Mouse (Mus musculus) bone marrow, adult 2 months (tissue): ENCODE measurements at regions not wholly inside any gene's neighbourhood (a gene's known extent, or its start where the extent isn't known, plus 50 kb on each side); places are given as distances from the start of the nearest gene placed in this dataset.

Experiments used
- CTCF ChIP-seq: fragments of 200-500 bp; IDR thresholded peaks from 2 replicates; pipeline ENCODE4 v1.5.1; 2011; ENCODE audit warnings: low read length, control low read depth; ENCODE audit not compliant: control insufficient read depth, insufficient read depth
- POLR2A ChIP-seq: fragments of 200-500 bp; IDR thresholded peaks from 2 replicates; pipeline ENCODE4 v1.6.1; 2011; ENCODE audit warnings: low read depth, mild to moderate bottlenecking, control low read depth, low read length, borderline replicate concordance; ENCODE audit not compliant: control insufficient read depth

DNA sequence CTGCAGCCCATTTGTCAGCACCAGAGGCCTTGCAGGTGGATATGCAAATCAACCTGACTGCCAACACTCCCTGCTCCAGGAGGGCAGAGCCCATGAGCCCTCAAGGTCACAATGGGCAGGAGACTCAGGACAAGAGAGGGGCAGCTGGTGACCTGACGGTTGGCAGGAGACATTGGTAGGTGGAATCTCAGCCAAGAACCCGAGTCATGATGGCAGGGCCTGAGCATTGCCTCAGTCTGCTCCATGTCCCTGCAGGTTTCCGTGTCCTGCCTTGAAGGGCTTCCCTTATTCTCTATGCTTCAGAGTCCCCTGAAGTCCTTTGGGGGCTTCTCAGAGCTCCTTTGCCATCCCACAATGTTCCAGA lies 51.7 kb upstream of the Sulf2 start:
- TF ChIP-seq CTCF (no peak), POLR2A (no peak)
